Mouse (Mus musculus) stomach, postnatal 0 days (tissue): ENCODE data around the gene Spag16.

Source experiments
- CTCF ChIP-seq: IDR thresholded peaks from 2 replicates; pipeline ENCODE4 v1.5.1; 2016; ENCODE audit warnings: antibody characterized with exemption, low read depth, mild to moderate bottlenecking, moderate library complexity
- EP300 ChIP-seq: optimal IDR thresholded peaks from 2 replicates; pipeline ENCODE3; 2016; ENCODE audit warnings: antibody characterized with exemption

- TF ChIP-seq CTCF (no peak), EP300 (no peak)
Measured at GRCm38 (mm10) chr1:70320951-70321350, 494.2 kb downstream of the Spag16 start.
